Mouse (Mus musculus) forebrain, postnatal 0 days (tissue): ENCODE measurements around the gene Sel1l3. TPM values are rescaled to one million over a fixed set of nuclear protein-coding genes. Genes with fewer than 3 reads are reported as not detected.

Source experiments
- ATAC-seq: fragments of 200-750 bp; cut with Nextera tagmentation; 2 replicates; pipeline ENCODE4 v1.8.0; 2017; ENCODE audit warnings: mild to moderate bottlenecking, moderate library complexity
- DNase-seq: peaks from one replicate; pipeline ENCODE4 v3.0.0-alpha.2; 2015
- H3K27ac ChIP-seq: fragments of 300-500 bp; sonication (generic); 2 replicates; pipeline ENCODE4 v1.5.1; 2014; ENCODE audit warnings: low read depth, mild to moderate bottlenecking, antibody characterized with exemption, low read length, moderate library complexity, mixed read lengths
- H3K27me3 ChIP-seq: fragments of 300-500 bp; sonication (generic); 2 replicates; pipeline ENCODE4 v1.6.1; 2014; ENCODE audit warnings: mild to moderate bottlenecking, low read length, mixed read lengths; ENCODE audit not compliant: insufficient read depth
- H3K36me3 ChIP-seq: fragments of 300-500 bp; sonication (generic); 2 replicates; pipeline ENCODE4 v1.6.1; 2014; ENCODE audit warnings: mild to moderate bottlenecking, moderate library complexity; ENCODE audit not compliant: insufficient read depth
- H3K4me1 ChIP-seq: fragments of 300-500 bp; sonication (generic); 2 replicates; pipeline ENCODE4 v1.6.1; 2014; ENCODE audit warnings: antibody characterized with exemption; ENCODE audit not compliant: insufficient read depth
- H3K4me2 ChIP-seq: fragments of 300-500 bp; sonication (generic); 2 replicates; pipeline ENCODE4 v1.6.1; 2014; ENCODE audit warnings: low read depth, mild to moderate bottlenecking, moderate library complexity
- H3K4me3 ChIP-seq: fragments of 300-500 bp; sonication (generic); 2 replicates; pipeline ENCODE4 v1.5.1; 2014; ENCODE audit warnings: low read depth, low read length, mixed read lengths
- H3K9ac ChIP-seq: fragments of 300-500 bp; sonication (generic); 2 replicates; pipeline ENCODE4 v1.6.1; 2014; ENCODE audit warnings: mild to moderate bottlenecking
- H3K9me3 ChIP-seq: fragments of 300-500 bp; sonication (generic); 2 replicates; pipeline ENCODE4 v1.6.1; 2016; ENCODE audit warnings: low read length
- CTCF ChIP-seq: sonication (generic); IDR thresholded peaks from 2 replicates; pipeline ENCODE4 v1.5.1; 2016; ENCODE audit warnings: antibody characterized with exemption, control low read depth, low read depth
- WGBS: fragments of 180-500 bp; shearing (Covaris S2); extraction: QIAGEN DNeasy Blood & Tissue Kit; methylation state at CpG from one replicate; pipeline ENCODE4 v1.1.7; 2014; 5-methylcytosine and 5-hydroxymethylcytosine counted together
- polyA plus RNA-seq: library from polyadenylated mRNA; unstranded; fragments of >200 nt; fragmentation: Nextera tagmentation; extraction: Ambion mirVana; gene quantifications from 2 replicates; pipeline ENCODE4 v1.2.1, GENCODE M21; 2015
- total RNA-seq: library from RNA; depleted of rRNA; stranded (reverse); fragments of >200 nt; gene quantifications from 2 replicates; pipeline ENCODE4 v1.2.3, GENCODE M21; 2014

The Sel1l3 gene
- total and polyA plus RNA-seq, 2 experiments from 2014 or later, result 6.2 to 28.8 TPM

DNA sequence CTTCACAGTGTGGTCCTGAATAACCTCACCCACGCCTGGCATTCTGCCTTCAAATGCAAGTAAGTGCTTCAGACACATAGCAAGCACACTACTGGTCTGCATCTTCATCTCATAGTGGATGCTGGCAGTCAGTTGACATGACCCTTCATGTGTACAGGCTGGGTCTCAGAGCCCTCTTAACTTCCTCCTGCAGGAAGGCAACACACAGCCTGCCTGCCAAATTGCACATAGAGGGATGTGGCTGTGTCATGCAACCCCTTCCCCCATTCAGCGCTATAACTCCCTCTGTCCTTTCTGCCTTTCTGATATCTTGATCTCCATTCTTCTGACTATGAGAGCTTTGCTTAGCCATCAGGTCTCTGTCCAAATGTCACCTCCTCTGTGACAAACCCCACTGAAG, 19.3 kb downstream of the Sel1l3 start:
- DNase-seq (no peak), ATAC-seq (no peak)
- Histone ChIP-seq H3K4me1 (0 out of 2 replicates have a peak, but pooled peaks cover 3% of the 10 kb centered on the region), H3K27me3 (no peaks in the 10 kb centered on the region), H3K36me3 (no peaks in the 10 kb centered on the region), H3K4me2 (no peak overlapping the region), H3K4me3 (no peak overlapping the region), H3K9me3 (no peaks in the 10 kb centered on the region), H3K9ac (no peak overlapping the region), H3K27ac (no peak overlapping the region)
- 82% methylated on average over 2 of the region's 2 CpGs for WGBS
- no peak for TF ChIP-seq CTCF

DNA sequence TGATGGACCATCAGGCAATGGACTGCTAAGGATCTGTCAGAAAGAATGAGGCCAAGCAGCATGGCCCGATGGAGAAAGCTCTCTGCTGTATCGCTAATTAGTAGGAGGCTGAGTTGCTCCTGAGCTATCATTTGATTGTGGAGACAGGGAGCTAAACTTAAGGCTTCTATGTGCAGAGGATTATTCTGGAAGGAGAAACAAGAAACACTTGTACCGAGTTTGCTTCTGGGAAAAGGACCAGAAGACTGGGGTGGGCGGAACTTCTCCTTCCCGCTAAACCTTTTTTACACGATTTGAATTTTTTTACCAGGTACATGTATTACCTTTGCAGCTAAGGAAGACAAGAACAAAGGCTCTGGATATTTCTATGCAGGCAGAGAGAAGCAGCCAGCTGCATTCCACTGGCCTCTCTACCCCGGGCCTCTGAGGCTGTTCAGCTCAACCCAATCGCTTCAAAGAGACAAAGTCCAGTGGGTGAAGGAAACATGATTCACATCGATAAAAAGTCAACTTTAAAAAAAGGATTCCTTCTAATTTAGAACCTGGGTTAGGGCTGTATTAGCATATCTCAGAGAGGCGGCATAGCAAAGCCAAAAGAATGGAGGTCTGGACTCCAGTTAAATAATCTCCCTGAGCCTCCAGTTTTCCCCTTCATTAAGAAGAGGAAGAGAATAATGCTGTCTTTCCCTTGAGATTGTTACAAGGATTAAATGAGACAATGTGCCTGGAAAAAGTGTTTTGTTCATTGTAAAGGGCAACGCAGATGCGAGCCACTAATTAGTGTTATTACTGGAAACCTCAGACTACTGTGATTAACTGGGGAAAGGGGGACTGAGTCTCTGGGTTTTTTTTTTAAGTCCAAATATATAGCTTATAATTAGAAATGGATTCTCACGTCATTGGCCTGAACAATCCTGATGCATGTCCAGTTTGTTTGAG, 20.4 kb downstream of the Sel1l3 start:
- no peaks in the 10 kb centered on the region for H3K27me3 ChIP-seq
- no peak for ATAC-seq

DNA sequence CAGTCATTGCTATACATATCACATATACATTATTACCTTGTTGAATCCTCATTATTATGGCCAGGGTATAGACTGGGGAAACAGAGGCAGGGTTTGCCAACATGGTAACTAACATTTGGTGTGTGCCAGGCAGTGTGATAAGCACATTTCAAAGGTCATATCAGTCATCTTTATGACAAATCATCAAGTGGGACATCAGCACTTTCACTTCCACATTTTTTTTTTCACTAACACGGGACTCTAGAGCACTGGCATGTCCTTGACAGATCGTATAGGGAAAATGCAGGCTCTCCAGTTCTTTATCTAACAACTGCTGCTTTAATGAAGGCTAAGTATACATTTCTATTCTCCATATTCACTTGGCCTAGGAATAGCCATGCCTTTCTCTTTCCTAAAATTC, 25.1 kb downstream of the Sel1l3 start:
- H3K4me1 ChIP-seq, result peaks cover 18% of the 10 kb centered on the region; the same call in 1 of the 2 replicates
- H3K9me3 ChIP-seq, result no peaks in the 10 kb centered on the region
- DNase-seq (no peak), ATAC-seq (no peak)
- WGBS, result 81% methylated on average over 2 of the region's 2 CpGs
- H3K9ac ChIP-seq, result no peak overlapping the region
- H3K4me3 ChIP-seq, result no peak overlapping the region
- H3K27ac ChIP-seq, result no peak overlapping the region
- no peak for TF ChIP-seq CTCF
- no peaks in the 10 kb centered on the region for H3K27me3 ChIP-seq
- H3K4me2 ChIP-seq, result no peak overlapping the region
- no peaks in the 10 kb centered on the region for H3K36me3 ChIP-seq

More for the DNA sequence above, 20.4 kb downstream of the Sel1l3 start:
- DNase-seq, result no peak
- no peak overlapping the region for H3K4me3 ChIP-seq
- H3K36me3 ChIP-seq, result no peaks in the 10 kb centered on the region
- H3K4me1 ChIP-seq, result 0 out of 2 replicates have a peak, but pooled peaks cover 3% of the 10 kb centered on the region
- TF ChIP-seq CTCF, result no peak
- 31% methylated on average over 13 of the region's 13 CpGs for WGBS
- H3K9me3 ChIP-seq, result no peaks in the 10 kb centered on the region
- H3K27ac ChIP-seq, result no peak overlapping the region
- H3K4me2 ChIP-seq, result no peak overlapping the region
- H3K9ac ChIP-seq, result no peak overlapping the region

DNA sequence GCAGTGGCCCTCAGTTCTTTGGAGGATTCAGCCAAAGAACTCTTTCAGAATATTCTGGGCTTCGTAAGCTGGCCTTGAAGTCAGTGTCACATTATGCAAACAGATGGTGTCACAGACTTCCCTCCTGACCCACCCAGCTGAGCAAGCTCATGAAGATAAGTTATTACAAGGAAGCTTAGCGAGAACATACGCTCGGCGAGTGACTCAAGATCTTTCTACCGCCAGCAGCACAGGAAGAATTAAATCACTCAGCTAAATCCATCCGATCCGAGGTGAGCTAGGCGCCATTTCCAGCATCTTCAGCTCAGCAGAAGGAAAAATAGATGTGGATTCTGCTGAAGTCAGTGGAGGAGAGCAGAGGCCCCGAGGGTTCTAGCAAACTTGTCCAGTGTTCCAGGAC, 26.5 kb downstream of the Sel1l3 start:
- Histone ChIP-seq H3K9ac (no peak overlapping the region), H3K27me3 (no peaks in the 10 kb centered on the region)
- peak; percentile 79 for ATAC-seq

DNA sequence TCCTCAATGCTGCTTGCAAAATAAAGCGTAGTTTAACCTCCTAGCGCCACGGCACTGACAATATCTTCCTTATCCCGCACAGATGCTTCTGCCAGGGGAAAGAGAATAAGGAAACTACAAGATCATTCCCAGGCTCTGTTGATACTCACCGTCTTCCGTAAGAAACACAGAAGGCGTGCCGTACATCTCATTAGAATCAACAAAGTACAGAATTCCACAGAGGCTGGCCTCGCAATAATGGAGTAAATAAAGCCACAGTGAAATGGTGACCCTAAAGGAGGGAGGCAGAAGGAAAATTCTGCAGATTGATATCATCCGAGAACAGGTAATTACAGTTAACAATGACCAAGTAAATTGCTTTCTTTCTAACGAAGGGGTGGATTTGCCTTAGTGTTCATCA, 27.9 kb downstream of the Sel1l3 start:
- TF ChIP-seq CTCF, result no peak
- Histone ChIP-seq H3K4me3 (peak overlapping the region; percentile 12; the same call in 1 of the 2 replicates), H3K27me3 (no peaks in the 10 kb centered on the region), H3K27ac (peak overlapping the region; percentile 3; the same call in 1 of the 2 replicates), H3K4me1 (peaks cover 15% of the 10 kb centered on the region; the same call in 1 of the 2 replicates), H3K9ac (peak overlapping the region; percentile 33), H3K9me3 (no peaks in the 10 kb centered on the region), H3K4me2 (peak overlapping the region; percentile 35), H3K36me3 (0 out of 2 replicates have a peak, but pooled peaks cover 3% of the 10 kb centered on the region)
- ATAC-seq (peak; percentile 33; the same call in 1 of the 2 replicates), DNase-seq (peak; percentile 58)
- WGBS, result 13% methylated on average over 11 of the region's 11 CpGs

More for the DNA sequence above, 26.5 kb downstream of the Sel1l3 start:
- 55% methylated on average over 10 of the region's 10 CpGs for WGBS
- 0 out of 2 replicates have a peak, but pooled peaks cover 2% of the 10 kb centered on the region for H3K36me3 ChIP-seq
- 0 out of 2 replicates have a peak overlapping the region, but pooled peaks have one; percentile 16 for H3K27ac ChIP-seq
- H3K4me3 ChIP-seq, result no peak overlapping the region
- peak; percentile 55 for DNase-seq
- no peak overlapping the region for H3K4me2 ChIP-seq
- TF ChIP-seq CTCF, result no peak
- no peaks in the 10 kb centered on the region for H3K9me3 ChIP-seq
- peaks cover 15% of the 10 kb centered on the region; the same call in 1 of the 2 replicates for H3K4me1 ChIP-seq

DNA sequence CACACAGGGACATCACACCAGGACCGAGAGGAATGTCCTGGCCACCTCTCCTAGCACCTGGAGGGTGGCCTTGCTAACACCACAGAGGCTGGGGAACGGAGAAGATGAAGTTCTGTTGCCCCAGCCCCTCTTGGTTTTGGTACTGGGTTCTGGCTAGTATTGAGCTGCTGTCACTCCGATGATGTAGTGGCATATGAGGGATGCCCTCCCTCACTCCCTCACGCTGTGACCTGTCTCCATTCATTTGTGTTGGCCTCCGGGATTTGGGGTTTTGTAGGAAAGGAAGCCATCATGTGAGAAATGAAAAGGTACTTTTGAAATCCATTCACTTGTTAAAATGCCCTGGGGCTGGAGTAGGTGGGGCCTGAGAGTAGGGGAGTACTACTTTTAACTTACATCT, 33.8 kb downstream of the Sel1l3 start:
- WGBS, result 89% methylated on average over 5 of the region's 5 CpGs
- no peak overlapping the region for H3K4me3 ChIP-seq
- no peaks in the 10 kb centered on the region for H3K4me1 ChIP-seq
- no peak overlapping the region for H3K9ac ChIP-seq
- no peak for DNase-seq
- H3K4me2 ChIP-seq, result no peak overlapping the region
- H3K9me3 ChIP-seq, result no peaks in the 10 kb centered on the region
- no peaks in the 10 kb centered on the region for H3K27me3 ChIP-seq
- ATAC-seq, result no peak
- no peak overlapping the region for H3K27ac ChIP-seq
- H3K36me3 ChIP-seq, result 0 out of 2 replicates have a peak, but pooled peaks cover 3% of the 10 kb centered on the region
- no peak for TF ChIP-seq CTCF

DNA sequence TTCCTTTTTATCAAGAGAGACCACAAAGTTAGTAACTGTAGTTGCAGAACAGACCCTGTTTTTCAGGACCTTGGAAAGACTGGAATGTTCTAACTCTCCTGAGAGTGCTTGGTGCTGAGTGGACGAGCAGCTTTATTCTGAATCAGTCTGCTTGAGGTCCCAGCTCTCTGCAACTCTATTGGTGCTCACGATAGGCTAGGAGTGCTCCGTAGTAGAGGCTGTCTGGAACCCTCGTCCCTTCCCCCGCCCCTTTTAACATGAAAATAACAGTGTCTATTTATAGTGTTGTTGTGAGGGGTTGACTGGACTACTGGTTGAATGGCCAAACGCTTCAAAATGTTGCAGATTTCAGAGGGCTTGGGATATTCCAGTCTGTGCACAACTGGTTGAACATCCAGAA, 37.0 kb downstream of the Sel1l3 start:
- H3K4me2 ChIP-seq, result no peak overlapping the region
- no peak for DNase-seq
- 0 out of 2 replicates have a peak, but pooled peaks cover 6% of the 10 kb centered on the region for H3K36me3 ChIP-seq
- H3K4me1 ChIP-seq, result no peaks in the 10 kb centered on the region
- 52% methylated on average over 6 of the region's 6 CpGs for WGBS
- H3K27ac ChIP-seq, result no peak overlapping the region
- no peak overlapping the region for H3K9ac ChIP-seq
- no peaks in the 10 kb centered on the region for H3K9me3 ChIP-seq
- H3K27me3 ChIP-seq, result no peaks in the 10 kb centered on the region
- no peak for ATAC-seq
- no peak for TF ChIP-seq CTCF
- H3K4me3 ChIP-seq, result no peak overlapping the region
